Mouse (Mus musculus): ENCODE measurements around the gene Cisd3.

GRCm38 (mm10) chr11:97658751-97659266 is 26.8 kb upstream of the Cisd3 start:
- TF ChIP-seq ZNF384 (IDR thresholded peaks at IDR 0.05; ENCODE audit: low read depth, low read length), result no peak
- no peak for TF ChIP-seq HCFC1 (IDR thresholded peaks at IDR 0.05; ENCODE audit: borderline replicate concordance, insufficient read depth, low read length)

Data from ES-E14 (cell line).